Mouse (Mus musculus) T-helper 2 cell (primary cell): ENCODE results near the gene Adam33.
"Not testable (repeated sequence)": the region's sequence is repeated elsewhere in the genome, so short reads cannot be mapped to it uniquely, and the experiment has no call there.

Experiments
- in situ Hi-C: fragments of 300-600 bp; cut with MboI, MseI; formaldehyde crosslinking; loops from one replicate; pipeline ENCODE4 v1.15.1; 2025; ENCODE audit warnings: high pct_unique_total_duplicates

Gene Adam33

DNA sequence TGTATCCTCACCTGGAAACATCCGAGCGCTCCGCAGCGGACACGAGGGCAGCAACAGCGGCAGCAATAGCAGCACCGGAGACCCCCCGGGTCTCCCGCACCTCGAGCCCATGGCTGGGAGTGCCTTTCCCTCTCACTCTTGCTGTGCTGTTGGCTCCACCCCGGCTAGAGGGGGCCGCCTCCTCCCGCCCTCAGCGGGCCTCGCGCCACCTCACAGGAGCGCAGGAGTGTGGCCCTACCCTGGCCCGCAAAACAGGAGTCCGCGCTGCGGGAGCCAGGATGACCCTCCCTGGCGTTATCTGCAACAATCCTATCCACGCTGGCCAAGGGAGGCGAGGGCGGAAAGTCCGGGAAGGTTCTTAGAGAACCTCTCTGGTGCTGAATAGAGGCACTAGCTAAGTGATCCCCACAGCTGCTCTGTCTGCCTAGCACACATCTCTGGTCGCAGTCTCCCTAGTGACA lies at the start of gene Adam33:
Gene Adam33 (minus strand): TSS at position 411 of the 461 bp plus-strand sequence.
- in situ Hi-C loops: no loop called here

DNA sequence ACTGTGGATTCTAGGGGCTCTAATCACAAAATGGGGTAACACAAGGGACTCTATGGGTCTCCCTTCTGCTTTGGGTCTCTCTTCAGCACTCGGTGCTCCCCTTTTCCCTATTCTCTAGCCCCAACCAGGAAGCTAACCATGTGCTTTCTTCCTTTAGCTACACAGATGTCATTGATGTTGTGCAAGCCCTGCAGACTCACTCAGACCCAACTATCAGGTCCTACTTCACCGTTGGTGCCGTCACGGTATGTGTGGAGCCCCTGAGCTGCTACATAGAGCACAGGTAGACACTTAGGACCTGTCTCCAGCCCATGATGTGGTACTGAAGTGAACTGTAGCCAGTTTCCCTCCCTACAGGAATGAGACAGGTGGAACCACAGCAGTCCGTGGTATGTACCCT lies 42.4 kb upstream of the Adam33 start:
- in situ Hi-C loops: no loop called here

DNA sequence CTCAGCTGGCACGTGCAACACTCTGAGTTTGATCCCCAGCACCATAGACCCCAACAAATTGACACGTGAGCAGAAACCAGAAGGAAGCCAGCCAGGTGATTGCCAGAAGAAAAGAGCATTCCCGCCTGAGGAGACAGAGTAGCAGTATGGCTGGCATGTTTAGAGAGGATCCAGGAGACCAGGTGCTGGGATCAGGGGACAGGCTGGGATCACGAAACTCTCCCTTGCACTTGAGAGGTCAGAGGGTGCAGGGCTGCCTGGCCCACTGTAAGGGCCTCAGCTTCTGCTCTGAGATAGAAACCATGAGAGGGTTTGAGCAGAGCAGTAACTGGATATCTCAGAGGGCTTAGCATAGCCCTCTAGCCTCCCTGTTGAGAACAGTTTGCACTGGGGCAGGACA lies 41.4 kb upstream of the Adam33 start:
- in situ Hi-C loops: not testable (repeated sequence)

DNA sequence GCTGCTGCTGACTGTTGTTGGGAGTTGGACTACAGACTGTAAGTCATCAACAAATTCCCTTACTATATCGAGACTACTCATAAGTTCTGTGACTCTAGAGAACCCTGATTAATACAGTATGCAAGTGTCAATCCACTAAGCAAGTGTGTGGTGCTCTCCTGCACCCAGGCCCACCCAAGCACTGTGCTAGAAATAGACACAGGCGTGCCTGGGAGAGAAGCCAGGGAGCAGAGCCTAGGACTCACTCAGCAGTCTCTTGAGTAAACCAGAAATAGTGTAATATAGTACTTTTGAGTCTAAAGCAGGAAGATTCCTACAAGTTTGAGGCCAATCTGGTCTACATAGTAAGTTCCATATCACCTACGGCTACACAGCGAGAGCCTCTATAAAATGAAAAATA lies 40.4 kb upstream of the Adam33 start:
- in situ Hi-C loops: no loop called here

DNA sequence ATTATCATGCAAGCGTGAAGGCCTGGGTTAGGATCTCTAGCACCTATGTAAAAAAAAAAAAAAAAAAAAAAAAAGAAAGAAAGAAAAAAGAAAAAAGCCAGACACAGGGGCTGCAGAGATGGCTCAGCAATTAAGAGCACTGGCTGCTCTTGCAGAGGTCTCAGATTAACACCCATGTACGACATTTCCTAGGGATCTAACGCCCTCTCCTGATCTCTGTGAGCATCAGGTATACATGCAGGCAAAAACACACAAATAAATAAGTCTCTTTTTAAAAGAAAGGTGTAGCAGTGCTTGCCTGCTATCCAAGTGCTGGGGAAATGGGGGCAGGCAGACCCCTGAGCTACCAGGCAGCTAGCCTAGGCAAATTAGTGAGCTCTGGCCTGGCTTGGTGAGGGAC lies 37.9 kb upstream of the Adam33 start:
- in situ Hi-C loops: no loop called here

DNA sequence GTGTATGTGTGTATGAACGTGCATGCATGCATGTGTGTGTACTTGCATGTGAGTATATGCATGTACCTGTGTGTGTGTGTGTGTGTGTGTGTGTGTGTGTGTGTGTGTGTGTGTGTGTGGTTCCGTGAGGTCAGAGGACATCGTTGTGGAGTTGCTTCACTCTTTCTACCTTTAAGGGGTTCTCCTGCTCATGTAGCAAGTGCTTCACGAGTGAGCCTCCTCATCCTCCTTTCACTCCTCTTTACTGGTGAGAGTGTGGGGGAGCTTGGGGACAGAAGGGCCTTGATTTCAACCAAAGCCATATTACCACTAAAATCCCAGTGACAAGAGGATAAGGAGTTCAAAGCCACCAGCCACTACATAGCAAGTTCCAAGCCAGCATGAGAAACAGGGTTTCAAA lies 33.5 kb upstream of the Adam33 start:
- in situ Hi-C loops: loop anchor here (5.0 kb wide), 1 partner anchor 155 kb away; no protein-coding TSS in a partner anchor

DNA sequence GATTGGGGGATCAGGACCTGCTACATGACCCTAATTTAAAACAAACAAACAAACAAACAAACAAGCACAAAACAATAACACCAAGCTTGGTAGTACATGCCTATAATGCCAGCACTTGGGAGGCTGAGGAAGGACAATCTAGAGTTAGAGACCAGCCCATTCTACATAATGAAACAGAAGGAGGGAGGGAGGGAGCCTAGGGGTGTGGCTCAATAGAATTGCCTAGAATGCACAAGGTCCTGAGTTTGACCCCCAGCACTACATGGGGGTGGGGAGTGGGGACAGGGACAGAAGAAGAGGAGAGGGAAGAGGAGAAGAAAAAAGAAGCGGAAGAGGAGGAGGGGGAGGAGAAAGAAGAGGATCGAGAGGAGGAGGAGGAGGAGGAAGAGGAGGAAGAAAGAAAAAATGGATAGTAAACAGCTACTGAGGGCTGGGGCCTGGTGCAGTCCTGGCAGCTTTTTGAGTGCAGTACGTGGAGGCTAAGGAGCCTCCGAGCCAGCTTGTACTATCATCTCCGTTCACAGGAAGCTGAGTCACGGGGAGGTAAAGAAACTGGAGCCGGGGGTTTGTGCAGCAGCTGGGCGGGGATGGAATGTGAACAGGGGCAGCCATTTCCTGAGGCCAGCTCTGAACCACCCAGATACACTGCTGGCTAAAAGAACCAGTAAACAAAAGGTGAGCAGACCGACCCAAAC lies 32.6 kb upstream of the Adam33 start:
- in situ Hi-C loops: loop anchor here (5.0 kb wide), 1 partner anchor 156 kb away; no protein-coding TSS in a partner anchor

DNA sequence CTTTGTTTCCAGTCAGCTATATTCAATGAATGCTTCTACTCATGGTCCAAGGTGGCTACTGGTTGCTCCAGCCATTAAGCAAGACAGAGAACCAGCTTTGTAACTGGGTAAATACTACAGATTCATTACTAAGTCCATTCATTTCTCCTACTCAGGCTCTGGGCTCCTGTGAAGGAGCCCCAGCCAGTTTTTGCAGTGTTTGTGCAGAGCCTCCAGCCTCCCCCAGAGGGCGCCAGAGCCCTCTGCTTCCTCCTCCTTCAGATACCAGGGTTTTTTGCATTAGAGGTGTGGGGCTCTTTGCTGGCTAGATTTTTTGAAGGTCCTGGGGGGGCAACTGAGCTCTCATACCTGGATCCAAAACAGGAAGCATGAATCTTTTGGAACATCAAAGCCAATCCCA lies 31.2 kb upstream of the Adam33 start:
- in situ Hi-C loops: loop anchor here (5.0 kb wide), 2 partner anchors 157 to 322 kb away; no protein-coding TSS in a partner anchor

DNA sequence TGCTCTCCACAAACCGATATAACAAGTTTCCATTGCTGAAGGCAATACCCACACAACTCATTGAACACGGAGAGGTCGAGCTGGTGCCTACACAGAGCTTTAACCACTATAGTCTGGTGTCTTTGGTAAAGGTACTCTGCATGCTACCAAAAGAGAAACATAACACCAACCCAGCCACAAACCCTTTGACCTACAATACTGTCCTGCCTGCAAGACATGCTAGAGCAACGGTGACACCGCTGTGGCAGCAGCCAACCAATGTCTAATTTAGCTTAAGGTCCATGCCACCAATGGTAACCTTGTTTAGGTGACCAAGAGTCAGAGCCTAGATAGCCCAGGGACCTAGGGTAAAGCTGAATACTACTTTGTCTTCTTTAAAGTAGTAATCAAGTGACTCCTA lies 30.0 kb upstream of the Adam33 start:
- in situ Hi-C loops: loop anchor here (5.0 kb wide), 1 partner anchor 324 kb away; no protein-coding TSS in a partner anchor

DNA sequence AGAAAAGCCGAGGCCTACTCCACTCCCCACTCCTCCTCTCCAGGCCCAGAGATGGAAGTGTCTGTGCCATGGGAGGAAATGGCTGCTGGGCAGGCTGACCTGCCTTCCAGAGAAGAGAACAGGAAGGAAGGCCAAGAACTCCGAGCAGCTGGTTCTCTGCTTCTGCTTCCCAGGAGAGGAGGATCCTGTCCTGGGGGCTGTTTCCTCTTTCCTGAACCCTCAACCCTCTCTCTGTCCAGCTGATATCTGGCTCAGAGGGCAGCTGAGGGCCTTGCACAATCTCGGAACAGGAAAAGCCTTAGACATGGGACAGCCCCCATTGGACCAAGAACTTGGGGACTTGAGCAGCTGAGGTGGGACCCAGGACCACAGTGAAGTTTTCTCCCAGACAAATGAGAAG lies 27.2 kb upstream of the Adam33 start:
- in situ Hi-C loops: loop anchor here (5.0 kb wide), 1 partner anchor 326 kb away; no protein-coding TSS in a partner anchor

DNA sequence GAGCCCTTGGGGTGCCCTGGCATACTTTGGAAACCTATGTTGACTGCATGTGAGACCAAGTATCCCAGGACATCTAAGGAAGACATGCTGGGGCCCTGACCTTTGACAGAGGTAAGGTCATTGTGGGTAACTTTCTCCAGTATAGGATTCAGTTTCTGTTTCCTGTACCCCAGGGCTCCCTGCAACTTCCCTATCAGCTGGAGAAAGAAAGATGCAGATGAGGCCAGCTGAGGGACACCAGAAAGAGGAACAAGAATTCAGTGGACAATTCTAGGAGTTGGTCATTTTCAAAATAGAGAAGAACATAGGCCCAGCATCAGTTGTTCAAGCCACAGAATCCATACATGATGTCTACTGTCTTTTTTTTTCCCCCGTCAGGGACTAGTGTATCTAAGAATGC lies 26.0 kb upstream of the Adam33 start:
- in situ Hi-C loops: loop anchor here (5.0 kb wide), 1 partner anchor 328 kb away; no protein-coding TSS in a partner anchor

DNA sequence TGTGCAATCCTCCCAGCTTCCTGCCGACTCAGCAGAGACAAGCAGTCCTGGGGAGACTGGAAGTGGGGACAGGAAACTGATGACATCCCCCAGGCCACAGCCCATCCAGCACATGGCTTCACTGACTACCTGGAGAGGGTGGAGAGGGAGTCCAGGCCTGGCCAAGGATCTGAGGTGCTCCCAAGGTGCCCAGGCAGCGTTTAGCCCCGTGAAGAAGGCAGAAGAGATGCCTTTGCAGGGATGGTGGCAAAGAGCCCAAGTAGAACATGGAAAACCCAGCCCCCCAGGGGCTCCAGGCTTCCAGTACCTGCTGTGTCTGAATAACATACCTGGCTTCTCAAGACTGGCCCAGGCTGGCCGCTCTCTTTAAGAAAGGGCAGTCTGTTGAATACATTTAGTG lies 25.0 kb upstream of the Adam33 start:
- in situ Hi-C loops: no loop called here

DNA sequence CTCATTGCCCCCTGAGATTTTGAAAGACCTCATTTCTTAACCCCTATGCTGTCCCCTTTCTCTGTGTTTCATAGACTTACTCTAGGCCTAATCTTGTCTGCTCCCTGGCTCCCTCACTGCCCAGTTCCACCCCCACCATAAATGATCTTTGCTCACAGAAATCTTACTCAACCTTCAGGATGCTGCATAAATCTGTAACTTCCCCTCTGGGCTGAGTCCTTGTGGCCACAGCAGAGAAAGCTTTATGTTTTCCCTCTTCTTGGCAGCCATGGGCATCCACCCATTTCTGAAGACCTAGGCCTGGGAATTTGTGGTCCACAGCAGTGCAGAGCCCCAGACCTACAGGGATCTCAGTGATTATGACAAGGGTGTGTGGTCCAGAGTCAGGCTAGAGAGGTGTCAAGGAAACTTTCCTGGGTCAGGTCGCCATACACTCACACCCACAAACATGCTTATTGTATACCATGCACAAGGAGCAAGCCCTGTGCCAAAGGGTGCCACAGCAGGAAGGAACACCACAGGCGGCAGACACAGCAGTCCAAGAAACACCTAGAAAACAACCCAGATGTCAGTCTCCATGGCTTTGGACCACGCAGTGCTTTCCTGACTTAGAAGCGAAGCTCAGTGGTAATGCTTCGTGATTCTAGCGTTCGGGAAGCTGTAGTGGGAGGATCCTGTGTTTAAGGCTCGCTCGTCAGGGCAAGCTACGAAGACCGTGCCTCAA lies 23.2 kb upstream of the Adam33 start, which contains the start of gene Siglec1:
Gene Siglec1 (minus strand): TSS at position 99 of the 724 bp plus-strand sequence.
- in situ Hi-C loops: no loop called here

DNA sequence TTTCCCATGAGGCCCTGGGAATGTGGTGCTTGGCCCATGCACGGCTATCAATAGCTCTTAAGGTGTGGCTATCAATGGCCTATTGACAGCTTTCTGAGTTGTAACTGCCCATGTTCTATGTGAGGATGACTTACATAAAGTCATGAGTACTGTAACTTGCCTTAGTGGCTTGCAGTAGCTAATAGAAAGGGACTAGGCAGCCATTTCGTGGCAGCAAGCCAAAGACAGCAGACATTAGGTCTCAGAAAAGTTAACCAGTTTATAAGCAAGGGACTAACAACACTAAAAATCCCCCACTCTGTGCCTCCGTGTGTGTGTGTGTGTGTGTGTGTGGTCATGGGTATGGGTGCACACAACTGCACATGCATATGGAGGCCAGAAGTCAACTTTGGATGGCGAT lies 20.6 kb upstream of the Adam33 start:
- in situ Hi-C loops: no loop called here

DNA sequence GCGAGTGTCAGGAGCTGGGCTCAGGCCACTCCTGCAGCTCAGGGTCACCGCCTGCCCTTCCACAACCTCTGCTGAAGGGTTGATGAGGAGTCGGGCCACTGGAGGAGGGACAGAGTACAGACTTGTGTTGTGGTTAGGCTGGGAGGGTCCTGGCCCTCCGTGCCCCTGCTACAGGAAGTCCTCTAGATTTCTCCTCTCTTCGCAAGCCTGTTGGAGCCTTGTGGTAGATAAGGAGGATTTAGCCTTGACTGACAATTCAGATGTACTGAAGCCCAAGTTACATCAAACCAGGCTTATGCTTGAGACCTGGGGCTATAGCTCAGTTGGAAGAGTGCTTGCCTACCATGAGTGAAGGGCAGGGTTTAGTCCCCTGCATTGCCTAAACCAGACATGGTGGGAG lies 16.9 kb upstream of the Adam33 start:
- in situ Hi-C loops: no loop called here

DNA sequence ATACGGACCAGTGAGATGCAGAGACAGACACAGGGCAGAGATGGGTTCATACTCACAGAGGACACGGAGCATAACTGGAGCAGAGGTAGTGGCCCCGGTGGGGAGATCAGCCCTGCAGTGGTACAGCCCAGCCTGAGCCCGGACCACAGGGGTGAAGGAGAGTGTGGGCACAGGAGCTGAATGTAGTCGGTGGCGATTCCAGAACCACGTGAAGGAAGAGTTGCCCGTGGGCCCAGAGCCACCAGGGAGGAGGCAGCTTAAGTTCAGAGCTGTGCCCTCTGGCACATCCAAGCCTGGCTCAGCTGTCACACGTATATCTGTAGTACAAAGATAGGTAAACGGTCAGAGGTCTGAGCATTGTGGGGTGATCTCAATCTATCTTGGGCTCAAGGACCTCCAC lies 8.9 kb upstream of the Adam33 start:
- in situ Hi-C loops: no loop called here

DNA sequence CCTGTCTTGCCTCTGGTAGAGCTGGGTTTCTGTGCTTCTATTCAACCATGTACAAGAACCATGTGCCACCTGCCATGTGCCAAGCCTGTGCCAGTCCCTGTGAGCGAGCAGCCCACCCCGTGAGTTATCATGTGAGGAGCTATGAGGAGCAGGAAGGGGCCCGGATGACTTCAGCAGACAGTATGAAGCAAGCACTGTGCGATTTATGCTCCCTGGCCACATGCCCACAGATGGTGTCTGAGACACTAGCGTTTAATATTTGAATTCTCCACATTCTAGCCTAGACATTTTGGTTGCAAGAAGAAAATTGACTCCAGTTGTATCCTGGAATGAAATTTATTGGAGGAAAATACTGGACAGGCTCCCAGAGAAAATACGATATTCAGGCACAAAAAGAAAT lies 3.9 kb upstream of the Adam33 start:
- in situ Hi-C loops: no loop called here

DNA sequence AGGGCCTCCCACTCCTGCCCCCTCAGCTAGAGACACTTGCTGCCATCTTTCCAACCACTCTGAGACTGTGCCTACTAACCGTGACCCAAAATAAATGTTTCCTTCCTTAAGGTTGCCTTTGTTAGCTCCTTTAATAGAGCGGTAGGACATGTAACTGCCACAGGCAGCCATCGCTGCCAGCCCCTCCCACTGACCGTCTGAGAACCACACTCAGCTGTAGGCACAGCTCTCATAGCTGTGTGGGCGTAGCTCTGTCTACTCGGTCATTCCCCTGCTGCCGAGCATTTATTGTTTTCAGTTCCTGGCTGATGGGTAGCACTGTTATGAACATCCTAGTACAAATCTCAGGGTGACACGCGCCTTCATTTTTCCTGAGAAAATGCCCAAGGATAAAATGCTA lies 2.7 kb upstream of the Adam33 start:
- in situ Hi-C loops: no loop called here

DNA sequence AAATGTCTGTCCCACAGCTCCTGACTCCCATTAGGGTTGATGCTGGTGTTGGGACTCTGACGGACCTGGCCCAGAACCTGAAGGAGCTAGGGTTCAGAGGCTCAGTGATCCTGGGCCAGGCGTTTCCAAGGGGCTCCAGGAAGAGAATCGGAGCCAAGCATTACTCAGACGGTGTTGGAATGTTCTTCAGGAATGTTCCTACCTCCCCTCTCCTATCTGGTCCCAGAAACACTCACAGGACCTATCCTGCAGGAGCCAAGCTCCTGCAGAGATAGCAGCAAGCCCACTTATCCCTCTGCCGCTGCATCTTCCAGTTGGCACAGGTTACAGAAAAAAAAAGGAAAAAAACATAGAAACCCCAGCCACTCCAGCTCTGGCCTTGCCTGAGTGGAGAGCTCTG lies 2.0 kb downstream of the Adam33 start:
- in situ Hi-C loops: no loop called here

DNA sequence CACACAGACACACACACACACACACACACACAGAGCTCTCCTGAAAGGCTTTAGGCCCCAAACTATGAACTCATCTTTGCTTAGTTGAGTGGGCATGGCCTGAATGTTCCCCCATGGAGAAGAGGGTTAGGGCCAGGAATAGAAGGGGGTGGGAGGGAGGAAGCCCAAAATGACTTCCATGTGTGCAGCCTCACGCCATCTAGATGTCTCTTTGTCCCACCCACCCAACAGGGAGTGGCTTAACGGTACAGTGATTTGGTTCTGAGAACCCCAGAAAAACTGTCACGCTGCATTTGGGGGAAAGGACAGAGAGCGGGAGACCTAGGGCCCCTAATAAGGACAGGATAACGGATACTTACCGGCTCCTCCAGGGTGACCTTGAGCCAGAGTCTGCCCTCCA lies 2.8 kb downstream of the Adam33 start:
- in situ Hi-C loops: no loop called here

DNA sequence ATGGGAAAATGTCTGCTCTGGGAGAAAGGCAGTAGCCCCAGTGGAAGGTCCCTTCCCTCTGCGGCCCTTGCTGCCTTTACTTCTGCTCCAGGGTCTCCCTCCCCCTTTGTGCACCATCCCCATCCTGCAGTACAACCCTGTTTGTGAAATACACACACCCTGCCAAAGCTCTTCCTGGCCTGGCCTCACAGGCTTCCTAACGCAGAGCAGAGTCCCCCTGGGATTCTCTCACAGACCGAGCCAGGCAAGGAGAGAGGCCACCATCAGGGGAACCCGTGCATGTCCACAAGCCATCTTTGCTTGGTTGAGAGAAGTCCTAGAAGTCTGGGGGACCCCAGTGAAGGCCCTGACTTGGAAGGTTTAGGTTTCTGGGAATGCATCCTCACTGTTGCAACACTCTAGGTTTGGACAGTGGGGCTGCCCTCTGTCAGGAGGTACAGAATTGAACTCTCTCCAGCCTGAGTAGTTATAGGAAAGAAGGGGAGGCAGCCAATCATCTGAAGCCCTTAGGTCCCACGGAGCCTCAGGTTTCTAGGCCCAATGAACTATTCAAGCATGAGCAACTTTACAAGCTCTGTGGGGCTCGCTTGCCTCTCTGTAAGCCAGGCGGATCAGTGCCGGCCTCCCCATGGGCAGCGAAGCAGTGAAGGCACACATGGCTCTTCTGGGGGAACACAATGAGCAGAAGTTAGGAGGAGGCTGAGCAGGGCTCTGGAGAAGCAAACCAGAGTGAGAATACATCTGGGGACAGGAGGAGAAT lies 3.7 kb downstream of the Adam33 start:
- in situ Hi-C loops: no loop called here

DNA sequence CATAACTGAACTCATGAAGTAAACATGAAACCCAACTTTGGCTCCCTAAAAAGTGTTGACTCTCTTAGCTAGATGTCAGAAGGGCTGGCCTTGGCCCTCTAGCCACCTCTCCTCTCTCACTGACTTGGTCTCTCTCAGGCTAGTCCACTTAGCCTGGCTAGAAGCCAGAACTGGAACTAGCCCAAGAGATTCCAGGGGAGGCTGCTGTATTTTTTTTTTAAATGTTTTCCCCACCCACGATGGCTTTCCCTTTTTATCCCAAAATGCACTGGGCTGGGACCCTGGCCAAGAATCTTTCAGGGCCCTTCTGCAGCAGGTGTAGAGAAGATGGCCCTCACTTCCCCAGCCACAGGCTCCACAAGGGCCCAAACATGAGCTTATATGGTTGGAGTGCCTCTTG lies 4.2 kb downstream of the Adam33 start:
- in situ Hi-C loops: no loop called here
